Mouse (Mus musculus) CH12.LX (cell line): ENCODE data around the gene Scarf2. TPM values are rescaled to one million over a fixed set of nuclear protein-coding genes. Genes with fewer than 3 reads are reported as not detected.

Experiments used
- DNase-seq: peaks from one replicate; pipeline ENCODE4 v3.0.0-alpha.2; 2013; ENCODE audit errors: extremely low read depth
- H3K27ac ChIP-seq: 2 replicates; pipeline ENCODE4 v1.5.1; 2012; ENCODE audit warnings: low read depth, mild to moderate bottlenecking, control low read depth, moderate library complexity; ENCODE audit not compliant: insufficient read depth
- H3K27me3 ChIP-seq: replicated peaks from 2 replicates; pipeline ENCODE3; 2012; ENCODE audit warnings: inconsistent platforms
- H3K36me3 ChIP-seq, 2 experiments: replicated peaks in 1 of 2; 2 replicates each; pipeline versions ENCODE3 to v1.6.1; 2012; ENCODE audit warnings: inconsistent platforms in 1 of 2, low read length in 1 of 2, mild to moderate bottlenecking in 1 of 2, mixed read lengths in 1 of 2, moderate library complexity in 1 of 2; ENCODE audit not compliant: control insufficient read depth in 1 of 2, insufficient read depth in 1 of 2
- H3K4me1 ChIP-seq, 2 experiments: 2 replicates each; pipeline ENCODE4 v1.6.1; 2012; ENCODE audit warnings: inconsistent platforms in 1 of 2, moderate library complexity in 1 of 2; ENCODE audit not compliant: insufficient read depth in 2 of 2, control insufficient read depth in 1 of 2
- H3K4me2 ChIP-seq: 2 replicates; pipeline ENCODE4 v1.6.1; 2012; ENCODE audit warnings: low read depth, mild to moderate bottlenecking, control low read depth; ENCODE audit not compliant: poor library complexity, insufficient read depth, severe bottlenecking
- H3K4me3 ChIP-seq, 3 experiments: fragments of 150-350 bp in 1 of 3; sonication (generic) in 1 of 3; replicated peaks in 1 of 3; 2 replicates each; pipeline versions ENCODE3 to v1.5.1; 2011 to 2012; ENCODE audit warnings: low read depth in 2 of 3, low read length in 2 of 3, mild to moderate bottlenecking in 2 of 3, moderate library complexity in 2 of 3, control low read depth in 1 of 3, improper control_type of control experiment in 1 of 3, inconsistent platforms in 1 of 3, mixed read lengths in 1 of 3; ENCODE audit not compliant: poor library complexity in 1 of 3
- H3K79me2 ChIP-seq: replicated peaks from 2 replicates; pipeline ENCODE4 v1.6.1; 2012; ENCODE audit warnings: mild to moderate bottlenecking, moderate library complexity; ENCODE audit not compliant: control insufficient read depth, poor library complexity, insufficient read depth, severe bottlenecking; ENCODE audit errors: extremely low read depth
- H3K9ac ChIP-seq: 2 replicates; pipeline ENCODE4 v1.6.1; 2012; ENCODE audit warnings: low read depth, mild to moderate bottlenecking, control low read depth, moderate library complexity; ENCODE audit not compliant: insufficient read depth
- H3K9me3 ChIP-seq: replicated peaks from 2 replicates; pipeline ENCODE3; 2012; ENCODE audit warnings: low read length, inconsistent platforms, mixed read lengths
- CHD1 ChIP-seq: IDR thresholded peaks from 2 replicates; pipeline ENCODE4 v1.6.1; 2012; ENCODE audit warnings: low read depth, low read length, improper control_type of control experiment, inconsistent platforms
- CHD2 ChIP-seq: IDR thresholded peaks from 2 replicates; pipeline ENCODE4 v1.6.1; 2011; ENCODE audit warnings: low read length, improper control_type of control experiment
- E2F4 ChIP-seq: IDR thresholded peaks from 2 replicates; pipeline ENCODE4 v1.6.1; 2011; ENCODE audit warnings: low read depth, low read length, improper control_type of control experiment; ENCODE audit not compliant: insufficient replicate concordance
- EP300 ChIP-seq: IDR thresholded peaks from 2 replicates; pipeline ENCODE4 v1.6.1; 2011; ENCODE audit warnings: low read length, improper control_type of control experiment
- ETS1 ChIP-seq: conservative IDR thresholded peaks from 2 replicates; pipeline ENCODE4 v1.6.1; 2012; ENCODE audit warnings: low read depth, mild to moderate bottlenecking, inconsistent platforms, low read length, improper control_type of control experiment, moderate library complexity
- IRF4 ChIP-seq: IDR thresholded peaks from 2 replicates; pipeline ENCODE4 v1.6.1; 2014; ENCODE audit warnings: low read depth, mild to moderate bottlenecking, inconsistent platforms, low read length, improper control_type of control experiment
- JUND ChIP-seq: conservative IDR thresholded peaks from 2 replicates; pipeline ENCODE4 v1.6.1; 2011; ENCODE audit warnings: low read depth, low read length, improper control_type of control experiment
- MAFK ChIP-seq: IDR thresholded peaks from 2 replicates; pipeline ENCODE4 v1.6.1; 2011; ENCODE audit warnings: low read length, improper control_type of control experiment; ENCODE audit not compliant: insufficient replicate concordance
- MAZ ChIP-seq: IDR thresholded peaks from 2 replicates; pipeline ENCODE4 v1.6.1; 2012; ENCODE audit warnings: low read depth, mild to moderate bottlenecking, inconsistent platforms, low read length, improper control_type of control experiment, moderate library complexity
- MXI1 ChIP-seq: IDR thresholded peaks from 2 replicates; pipeline ENCODE4 v1.6.1; 2011; ENCODE audit warnings: mild to moderate bottlenecking, low read depth, low read length, improper control_type of control experiment
- MYC ChIP-seq: IDR thresholded peaks from 2 replicates; pipeline ENCODE4 v1.6.1; 2011; ENCODE audit warnings: low read depth, mild to moderate bottlenecking, improper control_type of control experiment, low read length
- NELFE ChIP-seq: IDR thresholded peaks from 2 replicates; pipeline ENCODE4 v1.6.1; 2011; ENCODE audit warnings: low read depth, low read length, improper control_type of control experiment
- NRF1 ChIP-seq: IDR thresholded peaks from 2 replicates; pipeline ENCODE4 v1.6.1; 2014; ENCODE audit warnings: low read depth, mild to moderate bottlenecking, inconsistent platforms, low read length, improper control_type of control experiment, moderate library complexity
- RCOR1 ChIP-seq: conservative IDR thresholded peaks from 2 replicates; pipeline ENCODE4 v1.6.1; 2012; ENCODE audit warnings: low read depth, mild to moderate bottlenecking, inconsistent platforms, low read length, improper control_type of control experiment
- SIN3A ChIP-seq: IDR thresholded peaks from 2 replicates; pipeline ENCODE4 v1.6.1; 2012; ENCODE audit warnings: low read length, improper control_type of control experiment, inconsistent platforms
- TBP ChIP-seq: conservative IDR thresholded peaks from 2 replicates; pipeline ENCODE4 v1.6.1; 2011; ENCODE audit warnings: low read depth, low read length, improper control_type of control experiment
- TCF12 ChIP-seq: IDR thresholded peaks from 2 replicates; pipeline ENCODE4 v1.6.1; 2014; ENCODE audit warnings: low read depth, mild to moderate bottlenecking, inconsistent platforms, low read length, improper control_type of control experiment
- UBTF ChIP-seq: IDR thresholded peaks from 2 replicates; pipeline ENCODE4 v1.6.1; 2012; ENCODE audit warnings: low read depth, mild to moderate bottlenecking, inconsistent platforms, low read length, improper control_type of control experiment, moderate library complexity
- USF1 ChIP-seq: IDR thresholded peaks from 2 replicates; pipeline ENCODE4 v1.6.1; 2014; ENCODE audit warnings: low read depth, mild to moderate bottlenecking, inconsistent platforms, low read length, improper control_type of control experiment
- ZKSCAN1 ChIP-seq: IDR thresholded peaks from 2 replicates; pipeline ENCODE4 v1.6.1; 2012; ENCODE audit warnings: low read depth, inconsistent platforms, low read length, improper control_type of control experiment, borderline replicate concordance
- ZNF384 ChIP-seq: IDR thresholded peaks from 2 replicates; pipeline ENCODE4 v1.6.1; 2012; ENCODE audit warnings: low read depth, low read length, improper control_type of control experiment, inconsistent platforms
- dilution Hi-C: fragments of 300-500 bp; cut with MboI; formaldehyde crosslinking; loops from 2 replicates; pipeline ENCODE4 v1.14.3; 2020; ENCODE audit warnings: low sequenced_read_pairs; ENCODE audit not compliant: extremely low pct_unique_long_range_greater_than_20kb, extremely low pct_ligation_motif_present
- in situ Hi-C: fragments of 300-500 bp; cut with MboI; formaldehyde crosslinking; loops from 3 replicates; pipeline ENCODE4 v1.14.3; 2019; ENCODE audit warnings: low sequenced_read_pairs, low pct_ligation_motif_present, low pct_unique_long_range_greater_than_20kb, mixed read lengths
- polyA plus RNA-seq: library from polyadenylated mRNA; unstranded; fragments of >175 nt; gene quantifications from 2 replicates; pipeline ENCODE4 v1.2.1, GENCODE M21; 2012; ENCODE audit warnings: low read depth; ENCODE audit not compliant: insufficient read length
- total RNA-seq, 2 experiments: library from RNA; depleted of rRNA; stranded (reverse); fragments of 300-350 nt in 1 of 2; fragments of >200 nt in 1 of 2; gene quantifications; 2 replicates each; pipeline ENCODE4 v1.2.3; 2012 to 2014

Gene Scarf2
- total and polyA plus RNA-seq, 3 experiments = not detected

DNA sequence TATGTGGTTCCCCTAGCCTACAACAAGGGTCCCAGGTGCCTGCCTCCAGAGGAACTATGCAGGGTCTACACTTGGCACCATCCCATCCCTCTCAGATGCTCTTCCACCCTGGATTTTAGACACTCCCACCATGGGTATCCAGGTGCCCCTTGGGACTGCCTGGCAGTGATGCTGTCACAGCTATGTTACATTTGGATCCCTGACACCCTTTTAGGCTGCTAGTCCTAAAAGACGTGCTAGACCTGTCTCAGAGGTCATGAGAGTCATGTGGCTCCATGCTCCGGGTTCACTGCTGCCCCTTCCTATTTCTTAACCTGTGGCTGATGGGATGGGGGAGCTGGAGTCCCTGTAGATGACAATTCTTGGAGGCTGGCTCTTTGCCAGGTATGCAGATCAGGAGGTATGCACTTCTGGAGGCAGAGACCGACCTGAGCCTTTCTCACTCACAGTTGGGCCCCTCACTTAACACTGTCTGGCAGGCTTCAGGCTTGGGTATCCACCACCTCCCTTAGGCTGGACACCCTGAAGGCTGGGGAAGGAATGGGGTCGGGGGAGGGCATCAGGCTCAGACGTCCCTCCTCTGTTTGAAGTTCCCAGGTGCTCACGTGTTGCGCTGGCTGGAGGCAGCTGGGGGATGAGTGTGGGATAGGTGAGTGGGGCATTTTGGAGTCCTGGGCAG, 4.8 kb downstream of the Scarf2 start:
- no peak for TF ChIP-seq E2F4
- TF ChIP-seq SIN3A = no peak
- TF ChIP-seq NELFE = no peak
- no peak for TF ChIP-seq MXI1
- TF ChIP-seq USF1 = no peak
- TF ChIP-seq ZNF384 = no peak
- no peak for TF ChIP-seq TBP
- no peak for TF ChIP-seq JUND
- TF ChIP-seq EP300 = no peak
- no peaks in the 10 kb centered on the region for H3K4me1 ChIP-seq
- no peak overlapping the region for H3K4me3 ChIP-seq
- DNase-seq = no peak
- peaks cover 44% of the 10 kb centered on the region for H3K27me3 ChIP-seq
- in situ Hi-C loops = no loop called here
- no peak overlapping the region for H3K4me2 ChIP-seq
- H3K9ac ChIP-seq = no peak overlapping the region
- no peaks in the 10 kb centered on the region for H3K79me2 ChIP-seq
- H3K27ac ChIP-seq = no peak overlapping the region
- dilution Hi-C loops = no loop called here
- no peaks in the 10 kb centered on the region for H3K36me3 ChIP-seq
- H3K9me3 ChIP-seq = peaks cover 24% of the 10 kb centered on the region

DNA sequence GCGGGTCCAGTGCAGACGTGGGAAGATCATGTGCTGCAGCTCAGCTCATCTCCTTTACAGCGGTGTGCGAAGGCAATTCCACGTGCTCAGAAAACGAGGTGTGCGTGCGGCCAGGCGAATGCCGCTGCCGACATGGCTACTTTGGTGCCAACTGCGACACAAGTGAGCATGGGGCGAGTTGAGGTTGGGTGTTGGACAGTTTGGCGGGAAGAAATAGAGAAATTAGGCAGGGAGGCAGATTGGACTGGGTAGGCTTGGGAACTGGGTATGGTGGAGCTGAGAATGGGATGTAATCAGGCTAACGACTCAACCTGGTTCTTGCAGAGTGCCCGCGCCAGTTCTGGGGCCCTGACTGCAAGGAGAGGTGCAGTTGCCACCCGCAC, 5.4 kb downstream of the Scarf2 start:
- in situ Hi-C loops = no loop called here
- H3K27me3 ChIP-seq = peaks cover 44% of the 10 kb centered on the region

More for the DNA sequence above, 5.4 kb downstream of the Scarf2 start:
- Histone ChIP-seq H3K4me1 (no peaks in the 10 kb centered on the region), H3K9me3 (peaks cover 24% of the 10 kb centered on the region), H3K36me3 (no peaks in the 10 kb centered on the region), H3K9ac (no peak overlapping the region), H3K4me3 (no peak overlapping the region), H3K79me2 (no peaks in the 10 kb centered on the region), H3K4me2 (no peak overlapping the region), H3K27ac (no peak overlapping the region)
- DNase-seq = no peak
- TF ChIP-seq RCOR1 (no peak), SIN3A (no peak), IRF4 (no peak), MAFK (no peak), MYC (no peak), UBTF (no peak), ETS1 (no peak), CHD1 (no peak), TCF12 (no peak), ZKSCAN1 (no peak), NRF1 (no peak), MAZ (no peak), TBP (no peak), CHD2 (no peak)
- dilution Hi-C loops = no loop called here
